Mouse (Mus musculus): ENCODE measurements at regions not wholly inside any gene's neighbourhood (a gene's known extent, or its start where the extent isn't known, plus 50 kb on each side); places are given as distances from the start of the nearest gene placed in this dataset.

DNA sequence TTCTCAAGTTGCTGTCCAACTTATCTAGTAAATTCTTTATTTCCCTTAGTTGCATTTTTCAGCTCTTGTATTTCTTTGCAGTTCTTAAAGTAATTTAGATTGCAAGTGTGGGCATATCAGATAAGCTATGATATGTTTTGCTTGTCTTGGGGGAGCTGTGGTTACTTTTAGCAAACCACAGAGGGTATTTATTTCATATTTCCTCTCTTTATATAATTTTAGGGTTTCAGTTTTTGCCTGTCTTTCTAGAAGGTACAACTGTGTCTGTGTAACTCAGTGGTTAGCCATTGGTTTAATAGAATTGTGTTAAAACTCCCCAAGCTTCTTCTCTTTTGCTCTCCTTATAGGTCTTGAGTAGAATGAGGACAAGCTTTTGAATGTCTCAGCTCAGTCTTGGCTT, 109.7 kb upstream of the Sp4 start:
- Histone ChIP-seq H3K36me3 (ENCODE audit: control insufficient read depth, insufficient read depth, low read length) (no peaks in the 10 kb centered on the region), H3K27me3 (ENCODE audit: control insufficient read depth, insufficient read depth, low read length) (no peaks in the 10 kb centered on the region), H3K27ac (ENCODE audit: control insufficient read depth, insufficient read depth, low read length) (no peak overlapping the region), H3K4me3 (ENCODE audit: control insufficient read depth, insufficient read depth, low read length) (no peak overlapping the region), H3K4me1 (replicated peaks; ENCODE audit: control insufficient read depth, insufficient read depth, low read length) (no peaks in the 10 kb centered on the region)
- no peak for TF ChIP-seq CTCF (IDR thresholded peaks at IDR 0.05; ENCODE audit: borderline replicate concordance, control insufficient read depth, extremely low read depth, insufficient read depth, low read length, poor library complexity)
- TF ChIP-seq POLR2A (IDR thresholded peaks at IDR 0.05; ENCODE audit: control insufficient read depth, extremely low read depth, insufficient read depth, low read length, poor library complexity) = no peak
- no peak for DNase-seq

DNA sequence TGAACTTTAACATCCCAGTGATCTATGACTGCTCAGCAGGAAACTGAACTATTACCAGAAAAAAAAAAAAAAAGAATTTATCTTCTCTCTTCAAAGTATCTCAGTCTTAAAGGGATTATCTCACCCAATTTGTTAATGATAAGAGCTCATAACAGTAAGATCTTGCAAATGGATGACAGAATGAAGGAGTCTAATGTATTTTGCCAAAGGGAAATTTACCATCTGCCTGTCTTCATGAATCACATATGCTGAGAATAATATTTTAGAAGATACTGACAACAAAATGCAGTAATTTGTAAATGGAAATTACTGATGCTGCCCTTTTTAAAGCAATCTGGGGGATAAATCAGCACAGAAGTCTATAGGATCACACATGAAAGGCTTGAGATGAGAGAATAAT, 103.9 kb upstream of the Sp4 start:
- no peaks in the 10 kb centered on the region for H3K36me3 ChIP-seq (ENCODE audit: control insufficient read depth, insufficient read depth, low read length)
- no peak for DNase-seq
- no peak for TF ChIP-seq CTCF (IDR thresholded peaks at IDR 0.05; ENCODE audit: borderline replicate concordance, control insufficient read depth, extremely low read depth, insufficient read depth, low read length, poor library complexity)
- no peak for TF ChIP-seq POLR2A (IDR thresholded peaks at IDR 0.05; ENCODE audit: control insufficient read depth, extremely low read depth, insufficient read depth, low read length, poor library complexity)
- no peaks in the 10 kb centered on the region for H3K4me1 ChIP-seq (replicated peaks; ENCODE audit: control insufficient read depth, insufficient read depth, low read length)
- H3K27me3 ChIP-seq (ENCODE audit: control insufficient read depth, insufficient read depth, low read length) = no peaks in the 10 kb centered on the region
- H3K4me3 ChIP-seq (ENCODE audit: control insufficient read depth, insufficient read depth, low read length) = no peak overlapping the region
- no peak overlapping the region for H3K27ac ChIP-seq (ENCODE audit: control insufficient read depth, insufficient read depth, low read length)

DNA sequence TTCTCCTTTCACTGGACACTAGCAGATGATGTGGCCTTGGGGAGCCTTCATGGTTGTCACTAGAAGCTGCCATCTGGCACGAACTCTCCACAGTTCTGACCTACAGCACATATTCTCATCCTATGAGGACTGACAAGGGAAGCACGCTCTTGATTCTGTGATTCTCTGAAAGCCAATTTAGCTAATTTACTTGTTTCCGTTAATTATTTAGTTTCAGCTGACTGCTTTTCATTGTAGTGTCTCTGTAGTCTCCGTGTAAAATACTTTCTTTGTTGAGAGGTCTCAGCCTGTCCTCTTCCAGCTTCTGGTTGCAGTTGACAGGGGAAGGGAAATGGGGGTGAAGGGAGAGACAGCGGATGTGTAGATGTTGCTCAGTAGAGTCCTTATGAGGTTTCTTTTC, 102.9 kb upstream of the Sp4 start:
- no peak for TF ChIP-seq CTCF (IDR thresholded peaks at IDR 0.05; ENCODE audit: borderline replicate concordance, control insufficient read depth, extremely low read depth, insufficient read depth, low read length, poor library complexity)
- TF ChIP-seq POLR2A (IDR thresholded peaks at IDR 0.05; ENCODE audit: control insufficient read depth, extremely low read depth, insufficient read depth, low read length, poor library complexity) = no peak
- no peak overlapping the region for H3K4me3 ChIP-seq (ENCODE audit: control insufficient read depth, insufficient read depth, low read length)
- WGBS = 91% methylated on average over 5 of the region's 5 CpGs
- DNase-seq = no peak
- no peaks in the 10 kb centered on the region for H3K27me3 ChIP-seq (ENCODE audit: control insufficient read depth, insufficient read depth, low read length)
- H3K36me3 ChIP-seq (ENCODE audit: control insufficient read depth, insufficient read depth, low read length) = no peaks in the 10 kb centered on the region
- H3K4me1 ChIP-seq (replicated peaks; ENCODE audit: control insufficient read depth, insufficient read depth, low read length) = no peaks in the 10 kb centered on the region
- H3K27ac ChIP-seq (ENCODE audit: control insufficient read depth, insufficient read depth, low read length) = no peak overlapping the region

DNA sequence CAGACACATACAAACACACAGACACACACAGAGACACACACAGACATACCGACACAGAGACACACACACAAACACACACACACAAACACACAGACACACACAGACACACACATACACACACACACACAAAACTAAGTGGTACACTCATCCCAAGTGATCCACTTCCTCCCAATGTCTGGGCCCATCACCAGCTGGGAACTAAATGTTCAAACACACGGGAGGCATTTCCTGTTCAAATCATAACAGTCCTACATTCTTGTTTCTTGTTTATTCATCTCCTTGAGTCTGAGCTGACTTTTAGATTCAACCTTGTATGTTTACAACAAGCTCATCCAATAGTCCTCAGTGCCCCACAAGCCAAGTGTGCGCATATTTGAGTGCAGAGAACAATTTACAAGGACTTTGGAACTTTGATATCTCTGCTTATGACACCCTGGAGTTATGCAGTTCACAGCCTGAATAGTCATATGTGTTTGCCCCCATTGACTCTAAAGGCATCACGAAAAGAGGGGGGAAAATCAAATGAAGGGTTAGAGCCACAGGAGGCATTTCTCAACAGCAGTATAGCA, 102.4 kb upstream of the Sp4 start:
- H3K27me3 ChIP-seq (ENCODE audit: control insufficient read depth, insufficient read depth, low read length) = no peaks in the 10 kb centered on the region
- 81% methylated on average over 4 of the region's 4 CpGs for WGBS
- TF ChIP-seq CTCF (IDR thresholded peaks at IDR 0.05; ENCODE audit: borderline replicate concordance, control insufficient read depth, extremely low read depth, insufficient read depth, low read length, poor library complexity) (no peak), POLR2A (IDR thresholded peaks at IDR 0.05; ENCODE audit: control insufficient read depth, extremely low read depth, insufficient read depth, low read length, poor library complexity) (no peak)

DNA sequence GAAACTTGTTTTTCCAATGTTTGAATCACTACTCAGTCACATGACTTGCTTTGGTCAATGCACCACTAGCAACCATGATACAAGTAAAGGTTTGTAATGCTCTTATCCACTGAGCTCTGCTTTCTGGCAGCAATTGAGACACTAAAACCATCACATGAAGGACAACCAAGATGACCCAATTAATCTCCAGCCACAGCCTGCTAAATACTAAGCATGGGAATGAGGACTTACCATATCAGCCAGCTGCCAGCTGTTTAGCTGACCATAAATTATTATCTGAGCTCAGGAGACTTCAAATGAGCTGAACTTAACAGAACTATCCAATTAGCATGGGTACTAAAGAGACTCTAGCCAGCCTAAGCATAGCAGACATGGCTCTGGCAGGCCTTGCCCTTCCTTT, 100.1 kb upstream of the Sp4 start:
- TF ChIP-seq POLR2A (IDR thresholded peaks at IDR 0.05; ENCODE audit: control insufficient read depth, extremely low read depth, insufficient read depth, low read length, poor library complexity) (no peak), CTCF (IDR thresholded peaks at IDR 0.05; ENCODE audit: borderline replicate concordance, control insufficient read depth, extremely low read depth, insufficient read depth, low read length, poor library complexity) (no peak)

More for the DNA sequence above, 102.4 kb upstream of the Sp4 start:
- no peaks in the 10 kb centered on the region for H3K36me3 ChIP-seq (ENCODE audit: control insufficient read depth, insufficient read depth, low read length)
- no peak overlapping the region for H3K27ac ChIP-seq (ENCODE audit: control insufficient read depth, insufficient read depth, low read length)
- DNase-seq = no peak
- no peaks in the 10 kb centered on the region for H3K4me1 ChIP-seq (replicated peaks; ENCODE audit: control insufficient read depth, insufficient read depth, low read length)
- H3K4me3 ChIP-seq (ENCODE audit: control insufficient read depth, insufficient read depth, low read length) = no peak overlapping the region

DNA sequence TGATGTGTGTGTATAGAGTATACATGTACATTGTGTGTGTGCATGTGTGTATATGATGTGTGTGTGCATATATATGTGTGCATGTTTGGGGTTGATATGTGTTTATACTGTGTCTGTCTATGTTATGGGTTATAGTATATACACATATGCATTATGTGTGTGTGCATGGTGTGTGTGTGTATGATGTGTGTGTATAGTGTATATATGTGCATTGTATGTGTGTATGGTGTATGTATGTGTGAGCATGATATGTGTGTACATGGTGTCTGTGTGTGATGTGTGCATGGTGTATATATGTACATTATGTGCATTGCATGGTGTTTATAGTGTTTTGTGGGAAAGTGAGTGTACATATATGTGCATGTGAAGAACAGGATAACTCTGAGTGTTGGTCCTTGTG, 90.4 kb upstream of the Sp4 start:
- no peaks in the 10 kb centered on the region for H3K4me1 ChIP-seq (replicated peaks; ENCODE audit: control insufficient read depth, insufficient read depth, low read length)

More for the DNA sequence above, 100.1 kb upstream of the Sp4 start:
- H3K27me3 ChIP-seq (ENCODE audit: control insufficient read depth, insufficient read depth, low read length) = no peaks in the 10 kb centered on the region
- no peak for DNase-seq
- no peak overlapping the region for H3K27ac ChIP-seq (ENCODE audit: control insufficient read depth, insufficient read depth, low read length)
- no peaks in the 10 kb centered on the region for H3K4me1 ChIP-seq (replicated peaks; ENCODE audit: control insufficient read depth, insufficient read depth, low read length)
- no peak overlapping the region for H3K4me3 ChIP-seq (ENCODE audit: control insufficient read depth, insufficient read depth, low read length)
- no peaks in the 10 kb centered on the region for H3K36me3 ChIP-seq (ENCODE audit: control insufficient read depth, insufficient read depth, low read length)

DNA sequence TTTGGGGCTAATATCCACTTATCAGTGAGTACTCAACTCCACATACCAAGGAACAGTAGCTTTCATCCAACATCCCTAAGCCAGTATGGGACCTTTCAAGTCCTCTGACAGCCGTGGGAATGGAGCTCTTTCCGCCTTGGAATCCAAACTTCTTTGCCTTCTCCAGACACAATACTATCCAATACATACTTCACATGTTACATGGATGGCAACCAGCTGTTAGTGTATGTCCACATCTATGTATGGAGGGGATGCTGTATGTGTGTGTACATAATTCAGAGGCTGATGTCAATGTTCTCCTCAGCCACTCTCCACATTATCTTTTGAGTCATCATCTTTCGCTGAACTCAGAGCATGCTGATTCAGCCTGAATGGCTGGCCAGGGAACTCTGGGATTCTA, 79.8 kb upstream of the Sp4 start:
- Histone ChIP-seq H3K36me3 (ENCODE audit: control insufficient read depth, insufficient read depth, low read length) (no peaks in the 10 kb centered on the region), H3K27ac (ENCODE audit: control insufficient read depth, insufficient read depth, low read length) (no peak overlapping the region), H3K27me3 (ENCODE audit: control insufficient read depth, insufficient read depth, low read length) (no peaks in the 10 kb centered on the region), H3K4me1 (replicated peaks; ENCODE audit: control insufficient read depth, insufficient read depth, low read length) (peaks cover 10% of the 10 kb centered on the region), H3K4me3 (ENCODE audit: control insufficient read depth, insufficient read depth, low read length) (no peak overlapping the region)
- TF ChIP-seq POLR2A (IDR thresholded peaks at IDR 0.05; ENCODE audit: control insufficient read depth, extremely low read depth, insufficient read depth, low read length, poor library complexity) (no peak), CTCF (IDR thresholded peaks at IDR 0.05; ENCODE audit: borderline replicate concordance, control insufficient read depth, extremely low read depth, insufficient read depth, low read length, poor library complexity) (no peak)
- DNase-seq = no peak
- WGBS = 98% methylated on average over 3 of the region's 3 CpGs

More for the DNA sequence above, 90.4 kb upstream of the Sp4 start:
- no peak for DNase-seq
- Histone ChIP-seq H3K27ac (ENCODE audit: control insufficient read depth, insufficient read depth, low read length) (no peak overlapping the region), H3K4me3 (ENCODE audit: control insufficient read depth, insufficient read depth, low read length) (no peak overlapping the region), H3K27me3 (ENCODE audit: control insufficient read depth, insufficient read depth, low read length) (no peaks in the 10 kb centered on the region), H3K36me3 (ENCODE audit: control insufficient read depth, insufficient read depth, low read length) (no peaks in the 10 kb centered on the region)
- TF ChIP-seq CTCF (IDR thresholded peaks at IDR 0.05; ENCODE audit: borderline replicate concordance, control insufficient read depth, extremely low read depth, insufficient read depth, low read length, poor library complexity) = no peak
- TF ChIP-seq POLR2A (IDR thresholded peaks at IDR 0.05; ENCODE audit: control insufficient read depth, extremely low read depth, insufficient read depth, low read length, poor library complexity) = no peak
